Mouse (Mus musculus) heart, postnatal 0 days (tissue): ENCODE measurements at regions not wholly inside any gene's neighbourhood (a gene's known extent, or its start where the extent isn't known, plus 50 kb on each side); places are given as distances from the start of the nearest gene placed in this dataset.

Source experiments
- CTCF ChIP-seq: IDR thresholded peaks from 2 replicates; pipeline ENCODE4 v1.5.1; 2016; ENCODE audit warnings: antibody characterized with exemption, control low read depth, low read depth
- EP300 ChIP-seq: IDR thresholded peaks from 2 replicates; pipeline ENCODE4 v1.6.1; 2016; ENCODE audit warnings: antibody characterized with exemption, low read depth

DNA sequence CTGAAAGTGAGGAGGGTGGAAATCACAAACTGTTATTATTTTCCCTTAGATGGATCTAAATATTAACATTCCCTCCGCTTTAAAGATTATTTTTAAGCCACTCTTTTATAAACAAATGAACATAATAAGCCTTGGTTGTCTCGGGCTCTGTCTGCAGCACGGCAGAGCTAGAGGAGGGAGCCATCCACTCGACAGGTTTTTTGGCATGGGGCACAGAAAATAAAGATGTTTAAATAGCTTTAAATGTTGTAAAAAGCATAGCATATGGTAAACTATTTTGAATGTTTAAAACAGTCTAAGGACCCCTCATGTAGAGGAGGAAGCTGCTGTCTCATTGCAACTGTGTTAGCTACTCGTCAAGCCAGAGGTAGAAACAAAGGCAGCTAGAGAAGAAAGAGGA lies 338.4 kb downstream of the Kcnrg start:
- no peak for TF ChIP-seq CTCF
- no peak for TF ChIP-seq EP300
